Mouse (Mus musculus) heart, adult 2 months (tissue): ENCODE measurements around the gene Calhm6.

ENCODE experiments used
- CTCF ChIP-seq: fragments of 200-600 bp; IDR thresholded peaks from 2 replicates; pipeline ENCODE4 v1.8.1; 2022; ENCODE audit warnings: antibody characterized with exemption, mild to moderate bottlenecking, moderate library complexity
- EP300 ChIP-seq: fragments of 200-500 bp; IDR thresholded peaks from 2 replicates; pipeline ENCODE4 v1.6.1; 2011; ENCODE audit warnings: low read depth, low read length, control low read depth; ENCODE audit not compliant: insufficient read depth
- POLR2A ChIP-seq: fragments of 200-500 bp; IDR thresholded peaks from 2 replicates; pipeline ENCODE4 v1.6.1; 2011; ENCODE audit warnings: mild to moderate bottlenecking, low read depth, low read length, control low read depth; ENCODE audit not compliant: insufficient read depth

DNA sequence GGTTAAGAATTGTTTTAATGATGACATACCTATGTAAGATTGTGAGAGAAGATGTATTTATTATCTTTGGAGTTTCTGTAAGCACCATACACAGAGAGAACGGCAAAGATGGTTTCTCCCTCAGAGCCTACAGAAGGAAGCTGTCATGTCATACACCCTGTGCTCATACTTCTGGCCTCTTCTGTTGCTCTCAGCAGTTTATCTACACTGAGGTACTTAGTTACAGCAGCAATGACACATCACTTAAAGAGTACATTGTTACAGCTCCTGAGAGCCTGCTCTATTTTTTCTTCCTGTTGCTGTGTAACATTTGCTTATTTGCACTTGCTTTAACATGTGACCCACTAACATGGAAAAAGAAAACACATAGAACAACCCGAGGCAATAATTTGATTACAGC is 39.2 kb upstream of the Calhm6 start:
- TF ChIP-seq POLR2A (no peak), CTCF (no peak), EP300 (no peak)
